Mouse (Mus musculus): ENCODE measurements at regions not wholly inside any gene's neighbourhood (a gene's known extent, or its start where the extent isn't known, plus 50 kb on each side); places are given as distances from the start of the nearest gene placed in this dataset.

GRCm38 (mm10) chr2:30676450-30676832 is 81.6 kb downstream of the Cstad start:
- no peaks in the 10 kb centered on the region for H3K79me2 ChIP-seq (replicated peaks; ENCODE audit: control insufficient read depth, extremely low read depth, insufficient read depth, poor library complexity, severe bottlenecking)
- H3K4me2 ChIP-seq (ENCODE audit: insufficient read depth, low read depth, poor library complexity, severe bottlenecking), result no peak overlapping the region
- H3K9me3 ChIP-seq (replicated peaks; ENCODE audit: low read length), result peaks cover 22% of the 10 kb centered on the region
- H3K27ac ChIP-seq (ENCODE audit: insufficient read depth, low read depth), result no peak overlapping the region
- H3K9ac ChIP-seq (ENCODE audit: insufficient read depth, low read depth), result no peak overlapping the region
- no peak for DNase-seq (ENCODE audit: extremely low read depth)
- no peaks in the 10 kb centered on the region for H3K36me3 ChIP-seq (replicated peaks in 1 of 2; ENCODE audit: control insufficient read depth in 1 of 2, insufficient read depth in 1 of 2, low read length in 1 of 2)
- dilution Hi-C loops (cut with MboI; ENCODE audit: extremely low pct_ligation_motif_present, extremely low pct_unique_long_range_greater_than_20kb, low sequenced_read_pairs) (no loop called here), in situ Hi-C loops (cut with MboI; ENCODE audit: low pct_ligation_motif_present, low pct_unique_long_range_greater_than_20kb, low sequenced_read_pairs) (no loop called here)
- TF ChIP-seq PAX5 (IDR thresholded peaks at IDR 0.05; ENCODE audit: low read length) (no peak), SMC3 (IDR thresholded peaks at IDR 0.05; ENCODE audit: low read depth, low read length) (no peak), MXI1 (IDR thresholded peaks at IDR 0.05; ENCODE audit: low read depth, low read length) (no peak), USF2 (conservative IDR thresholded peaks at IDR 0.05; ENCODE audit: low read depth, low read length) (no peak), IRF4 (IDR thresholded peaks at IDR 0.05; ENCODE audit: low read depth, low read length) (no peak), ZNF384 (IDR thresholded peaks at IDR 0.05; ENCODE audit: low read depth, low read length) (no peak), NRF1 (IDR thresholded peaks at IDR 0.05; ENCODE audit: low read depth, low read length) (no peak), NELFE (IDR thresholded peaks at IDR 0.05; ENCODE audit: low read depth, low read length) (no peak), ELF1 (IDR thresholded peaks at IDR 0.05; ENCODE audit: low read depth, low read length) (no peak), POLR2AphosphoS2 (IDR thresholded peaks at IDR 0.05; ENCODE audit: low read depth, low read length) (no peak), RCOR1 (conservative IDR thresholded peaks at IDR 0.05; ENCODE audit: low read depth, low read length) (no peak)
- H3K4me1 ChIP-seq (ENCODE audit: control insufficient read depth in 1 of 2, insufficient read depth in 2 of 2), result peaks cover 7 to 16% of the 10 kb centered on the region in 2 experiments
- H3K4me3 ChIP-seq (replicated peaks in 1 of 3; ENCODE audit: low read depth in 2 of 3, low read length in 2 of 3, poor library complexity in 1 of 3), result peak overlapping the region in 1 of 3 experiments; percentile 49
- H3K27me3 ChIP-seq (replicated peaks), result peaks cover 33% of the 10 kb centered on the region

- Histone ChIP-seq H3K36me3 (replicated peaks in 1 of 2; ENCODE audit: control insufficient read depth in 1 of 2, insufficient read depth in 1 of 2, low read length in 1 of 2) (no peaks in the 10 kb centered on the region), H3K4me3 (replicated peaks in 1 of 3; ENCODE audit: low read depth in 2 of 3, low read length in 2 of 3, poor library complexity in 1 of 3) (no peak overlapping the region), H3K79me2 (replicated peaks; ENCODE audit: control insufficient read depth, extremely low read depth, insufficient read depth, poor library complexity, severe bottlenecking) (no peaks in the 10 kb centered on the region), H3K27ac (ENCODE audit: insufficient read depth, low read depth) (no peak overlapping the region), H3K4me1 (ENCODE audit: control insufficient read depth in 1 of 2, insufficient read depth in 2 of 2) (peaks cover 7 to 16% of the 10 kb centered on the region in 2 experiments), H3K27me3 (replicated peaks) (peaks cover 33% of the 10 kb centered on the region), H3K9ac (ENCODE audit: insufficient read depth, low read depth) (no peak overlapping the region), H3K4me2 (ENCODE audit: insufficient read depth, low read depth, poor library complexity, severe bottlenecking) (no peak overlapping the region), H3K9me3 (replicated peaks; ENCODE audit: low read length) (peaks cover 22% of the 10 kb centered on the region)
- dilution Hi-C loops (cut with MboI; ENCODE audit: extremely low pct_ligation_motif_present, extremely low pct_unique_long_range_greater_than_20kb, low sequenced_read_pairs), result no loop called here
- no peak for DNase-seq (ENCODE audit: extremely low read depth)
- in situ Hi-C loops (cut with MboI; ENCODE audit: low pct_ligation_motif_present, low pct_unique_long_range_greater_than_20kb, low sequenced_read_pairs), result no loop called here
- TF ChIP-seq USF1 (IDR thresholded peaks at IDR 0.05; ENCODE audit: low read depth, low read length) (no peak), CHD1 (IDR thresholded peaks at IDR 0.05; ENCODE audit: low read depth, low read length) (no peak), RAD21 (IDR thresholded peaks at IDR 0.05; ENCODE audit: low read depth, low read length) (no peak), KAT2A (IDR thresholded peaks at IDR 0.05; ENCODE audit: insufficient replicate concordance, low read length) (no peak), SIN3A (IDR thresholded peaks at IDR 0.05; ENCODE audit: low read length) (no peak), CTCF (conservative IDR thresholded peaks at IDR 0.05 in 1 of 2, IDR thresholded peaks at IDR 0.05 in 1 of 2; ENCODE audit: low read depth in 2 of 2, low read length in 2 of 2) (no peak), E2F4 (IDR thresholded peaks at IDR 0.05; ENCODE audit: insufficient replicate concordance, low read depth, low read length) (no peak), MAFK (IDR thresholded peaks at IDR 0.05; ENCODE audit: insufficient replicate concordance, low read length) (no peak)
These were observed 81.0 kb downstream of the Cstad start for GRCm38 (mm10) chr2:30675839-30676238.

All from CH12.LX (cell line).